Mouse (Mus musculus) adrenal gland, adult 8-10 months (tissue): ENCODE measurements at regions not wholly inside any gene's neighbourhood (a gene's known extent, or its start where the extent isn't known, plus 50 kb on each side); places are given as distances from the start of the nearest gene placed in this dataset.

ENCODE experiments used
- DNase-seq: peaks from one replicate; pipeline ENCODE4 v3.0.0; 2022

DNA sequence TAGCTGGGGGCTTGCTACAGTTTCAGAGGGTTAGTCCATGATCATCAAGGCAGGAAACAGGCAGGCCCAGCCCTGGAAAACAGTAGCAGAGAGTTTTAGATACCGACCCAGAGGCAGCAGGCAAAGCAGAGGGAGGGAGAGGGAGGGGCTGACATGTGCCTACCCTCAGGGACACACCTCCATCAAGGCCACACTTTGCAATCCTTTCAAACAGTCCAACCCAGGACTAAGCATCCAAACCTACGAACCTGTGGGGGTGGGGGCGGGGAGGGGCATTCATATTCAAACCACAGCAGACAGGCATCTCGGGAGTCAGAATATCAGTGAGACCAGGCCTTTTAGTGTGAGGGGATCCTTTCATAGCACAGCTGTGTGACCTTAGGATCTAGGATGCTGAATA lies 103.2 kb downstream of the Fam168b start:
- DNase-seq, result no peak

DNA sequence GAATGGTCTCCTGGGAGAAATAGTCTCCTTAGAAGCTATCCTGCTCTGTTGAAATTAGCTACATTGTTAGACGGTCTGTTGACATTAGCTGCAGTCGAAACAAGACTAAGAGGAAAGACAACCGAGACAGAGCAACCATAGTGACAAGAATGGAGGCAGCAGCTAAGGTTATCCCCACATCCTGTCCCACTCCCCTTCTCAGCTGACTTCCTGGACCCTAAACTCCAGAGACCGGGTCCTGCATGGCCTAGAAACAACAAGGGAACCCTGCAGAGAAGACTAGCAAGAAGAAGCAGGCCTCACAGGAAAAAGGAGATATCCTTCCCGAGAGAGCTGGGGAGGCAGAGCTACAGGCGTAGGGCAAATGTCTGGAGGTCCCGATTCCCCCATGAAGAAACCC lies 102.0 kb downstream of the Fam168b start:
- no peak for DNase-seq

DNA sequence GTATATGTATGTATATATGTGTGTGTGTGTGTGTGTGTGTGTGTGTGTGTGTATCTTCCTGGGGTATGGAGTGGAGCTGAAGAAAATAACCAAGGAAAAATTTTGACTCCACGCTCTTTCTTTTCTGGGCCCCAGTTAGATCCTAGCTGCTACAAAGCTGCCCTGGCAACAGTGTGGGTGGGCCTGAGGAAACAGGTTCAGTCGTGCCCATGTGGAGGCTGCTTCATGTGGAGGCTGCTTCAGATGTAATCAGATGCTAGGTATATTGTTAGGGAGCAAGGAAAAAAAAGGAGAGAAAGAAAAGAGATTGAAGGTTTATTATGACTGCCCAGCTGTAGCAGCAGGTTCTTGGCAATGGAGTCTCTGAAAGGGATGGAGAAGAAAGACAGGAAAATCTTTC lies 100.6 kb downstream of the Fam168b start:
- DNase-seq, result no peak

DNA sequence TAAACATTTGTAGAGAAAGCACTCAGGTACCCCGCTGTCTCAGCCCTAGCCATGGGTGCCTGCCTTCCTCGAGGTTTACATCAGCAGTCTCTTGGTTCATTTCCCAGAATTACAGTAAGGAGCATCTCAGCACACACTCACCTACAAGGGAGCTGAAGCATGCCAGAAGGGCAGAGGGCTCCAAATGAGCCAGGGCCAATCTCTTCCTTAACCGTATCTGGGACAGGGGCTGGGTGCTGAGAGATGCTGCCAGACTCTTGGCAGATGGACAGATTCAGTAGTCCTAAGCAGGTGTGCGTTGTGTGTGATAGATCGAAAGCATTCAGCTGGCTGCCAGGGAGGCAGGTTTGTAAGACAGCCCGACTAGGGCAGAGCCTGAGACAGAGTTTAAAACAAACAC lies 97.0 kb downstream of the Fam168b start:
- DNase-seq, result no peak

DNA sequence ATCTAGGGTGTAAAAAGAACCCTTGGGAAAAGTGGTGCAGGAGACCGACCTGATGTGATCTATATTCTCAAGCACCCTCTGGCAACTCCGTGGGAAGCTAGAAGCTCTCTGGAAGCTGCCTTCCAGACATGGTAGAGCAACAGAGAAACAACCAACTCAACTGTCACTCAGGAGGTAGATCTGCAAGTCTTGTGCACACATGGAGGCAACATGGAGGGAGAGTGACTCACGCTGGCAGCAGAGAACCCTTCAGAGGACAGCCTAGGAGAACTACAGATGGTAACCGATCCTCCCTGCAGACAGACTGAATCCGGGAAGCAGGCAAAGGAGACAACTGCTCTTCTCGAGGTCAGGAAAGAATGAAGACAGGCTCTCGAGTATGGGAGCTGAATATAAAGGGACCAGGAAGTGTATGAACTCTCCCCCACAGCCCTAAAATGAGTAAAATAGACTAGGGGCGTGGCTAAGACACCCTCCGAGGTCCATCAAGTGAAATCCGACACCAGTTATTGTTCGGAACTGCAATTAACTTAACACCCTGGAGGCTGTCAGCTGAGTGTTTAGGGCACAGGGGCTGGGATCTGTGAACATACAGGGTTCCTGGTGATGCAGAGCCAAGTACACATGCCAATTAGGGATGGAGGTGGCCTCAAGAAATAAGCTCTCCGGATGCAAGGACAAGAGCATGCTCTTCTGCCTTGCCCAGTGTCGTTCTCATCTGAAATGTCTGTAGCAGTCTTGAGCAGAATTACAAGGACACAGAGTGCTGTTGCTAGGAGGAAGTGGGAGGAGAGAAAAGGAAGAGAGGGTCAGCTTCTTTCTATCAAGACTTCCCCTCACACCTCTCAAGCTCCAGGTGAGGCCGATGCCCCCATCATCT lies 93.5 kb downstream of the Fam168b start:
- no peak for DNase-seq

DNA sequence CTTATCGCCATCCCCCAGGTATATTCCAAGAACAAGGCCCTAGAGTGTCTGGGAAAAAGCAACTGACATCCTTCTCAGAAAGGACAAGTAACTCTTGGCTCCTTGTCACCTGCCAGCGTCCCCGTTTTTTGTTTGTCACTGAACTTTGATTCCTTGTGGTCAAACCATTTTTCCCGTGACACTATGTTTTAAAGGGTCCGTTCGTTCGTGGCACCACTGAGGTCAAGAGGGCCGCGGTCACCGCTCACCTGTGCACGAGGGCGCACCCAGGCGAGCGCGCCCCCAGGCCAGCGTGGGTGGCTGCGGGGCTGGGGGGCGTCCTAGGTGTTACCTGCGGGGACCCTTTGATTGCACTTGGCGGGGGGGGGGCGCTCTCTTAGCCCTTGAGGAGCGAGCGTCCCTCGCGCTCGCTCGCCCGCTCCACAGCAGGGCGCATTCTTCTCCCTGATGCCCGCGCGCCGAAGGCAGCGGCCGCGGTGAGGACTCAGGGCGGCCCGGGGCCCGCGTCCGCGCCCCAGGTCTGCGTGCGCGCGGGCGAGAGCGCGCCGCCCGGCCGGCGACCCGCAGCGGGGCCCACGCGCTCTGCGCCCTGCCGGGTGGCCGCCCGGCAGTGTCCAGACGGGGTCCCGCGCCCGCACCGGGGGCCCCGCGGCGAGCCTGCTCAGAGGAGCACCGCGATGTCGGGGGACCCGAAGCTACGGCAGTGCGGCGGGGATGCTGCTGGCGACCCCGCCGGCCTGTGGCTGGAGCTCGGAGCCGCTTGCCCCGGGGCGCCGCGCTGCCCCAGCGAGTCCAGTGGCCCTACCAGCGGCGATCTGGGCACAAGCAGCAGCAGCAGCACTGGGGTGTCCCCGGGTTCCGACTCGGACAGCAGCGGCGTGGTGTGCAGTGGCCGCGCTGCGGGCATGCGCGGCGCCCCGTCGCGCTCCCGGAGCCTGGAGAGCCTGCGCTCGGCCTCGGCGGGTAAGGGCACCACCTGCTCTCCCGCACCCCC lies 92.5 kb downstream of the Fam168b start:
- no peak for DNase-seq

DNA sequence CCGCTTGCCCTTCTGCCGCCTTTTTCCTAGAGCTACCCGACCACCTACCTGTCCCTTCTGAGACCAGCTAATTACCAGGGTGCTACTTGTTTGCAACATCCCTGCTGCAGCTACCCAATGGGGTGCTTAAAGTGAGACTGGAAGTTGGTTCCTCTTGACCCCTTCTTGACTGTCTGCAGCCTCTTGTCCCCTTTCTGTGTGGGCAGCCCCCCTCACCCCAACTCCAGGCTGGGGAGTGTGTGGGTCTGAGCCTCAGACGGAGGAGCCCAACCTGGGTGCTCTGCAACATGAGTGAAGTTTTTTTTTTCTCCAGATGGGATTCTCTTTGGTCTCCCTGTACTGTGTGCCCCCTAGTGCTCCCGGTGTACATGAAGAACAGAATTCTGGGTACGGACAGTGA lies 91.7 kb downstream of the Fam168b start:
- DNase-seq, result no peak

DNA sequence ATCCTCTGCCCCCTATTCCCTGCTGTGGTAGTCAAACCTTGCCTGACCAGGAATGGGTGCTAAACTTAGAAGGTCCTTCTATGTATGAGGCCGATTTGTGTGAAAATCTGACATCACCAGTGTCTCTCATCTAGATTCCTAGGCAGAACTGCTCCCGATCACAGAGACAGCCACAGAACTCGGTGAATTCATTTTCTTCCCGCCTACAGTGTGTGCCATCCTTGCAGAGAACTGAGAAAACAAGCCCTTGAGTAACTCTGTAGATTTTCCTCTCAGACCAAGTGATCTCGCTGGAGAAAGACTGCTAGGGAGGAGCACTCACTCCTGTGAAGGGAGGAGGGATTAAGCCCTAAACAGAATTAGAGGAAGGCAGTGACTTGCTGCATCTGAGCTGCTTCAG lies 89.3 kb downstream of the Fam168b start:
- no peak for DNase-seq

DNA sequence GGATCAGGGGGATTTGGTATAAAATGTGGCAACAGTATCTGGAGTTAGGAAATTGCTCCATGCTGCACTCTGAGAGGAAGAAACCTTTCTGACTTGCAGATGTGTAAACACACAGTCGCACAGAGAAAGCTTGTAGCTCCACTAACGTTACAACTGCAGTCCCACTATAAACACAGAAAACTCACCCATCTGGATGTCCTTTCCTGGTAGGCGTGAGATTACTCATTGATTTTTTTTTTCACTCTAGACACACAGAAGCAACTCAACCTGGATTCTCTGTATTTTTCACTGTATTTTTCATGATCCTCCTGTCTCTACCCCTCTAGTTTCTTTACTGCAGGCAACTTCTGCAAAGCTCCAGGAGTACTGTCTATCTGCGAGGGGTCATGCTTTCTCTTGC lies 82.3 kb downstream of the Fam168b start:
- no peak for DNase-seq

DNA sequence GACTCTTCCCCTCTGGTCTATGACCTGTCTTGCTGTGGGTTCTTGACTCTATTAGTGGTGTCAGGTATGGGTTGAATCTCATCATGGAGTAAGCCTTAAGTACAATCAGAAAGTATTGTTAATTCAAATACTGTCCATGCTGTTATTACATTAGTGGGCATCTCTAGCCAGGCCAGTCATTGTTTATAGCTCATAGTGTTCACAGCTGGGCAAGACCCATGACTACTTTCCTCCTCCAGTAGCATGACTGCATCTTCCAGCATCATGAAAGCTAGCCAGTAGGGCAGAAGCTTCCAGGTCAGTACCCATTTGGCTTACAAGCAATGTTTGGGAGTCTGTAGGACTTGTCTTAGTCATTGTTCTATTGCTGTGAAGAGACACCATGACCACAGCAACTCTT lies 81.4 kb downstream of the Fam168b start:
- no peak for DNase-seq

DNA sequence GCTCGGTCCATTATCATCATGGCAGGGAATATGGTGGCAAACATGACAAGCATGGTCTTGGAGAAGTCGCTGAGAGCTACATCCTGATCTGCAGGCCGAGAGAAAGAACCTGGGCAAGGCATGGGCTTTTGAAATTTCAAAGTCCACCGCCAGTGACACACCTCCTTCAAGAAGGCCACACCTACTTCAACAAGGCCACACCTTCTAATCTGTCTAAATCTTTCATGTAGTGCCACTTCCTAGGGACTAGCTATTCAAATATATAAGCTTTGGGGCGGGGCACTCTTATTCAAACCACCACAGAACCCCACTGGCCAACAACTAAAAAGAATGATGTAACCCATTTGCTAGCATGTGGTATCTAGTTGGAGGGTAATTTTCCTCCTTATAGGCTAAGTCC lies 81.0 kb downstream of the Fam168b start:
- no peak for DNase-seq
